Mouse (Mus musculus) lung, embryonic 14.5 days (tissue): Measurements from ENCODE around the gene Smim27. TPM values are rescaled to one million over a fixed set of nuclear protein-coding genes. Genes with fewer than 3 reads are reported as not detected.

Experiments used
- ATAC-seq: fragments of 200-750 bp; cut with Nextera tagmentation; 2 replicates; pipeline ENCODE4 v1.8.0; 2017; ENCODE audit warnings: mild to moderate bottlenecking, moderate TSS enrichment, moderate library complexity; ENCODE audit not compliant: insufficient read depth
- DNase-seq: peaks from one replicate; pipeline ENCODE4 v3.0.0-alpha.2; 2015
- H3K27ac ChIP-seq: fragments of 300-500 bp; sonication (generic); 2 replicates; pipeline ENCODE4 v1.5.1; 2014; ENCODE audit warnings: low read depth, mild to moderate bottlenecking, moderate library complexity
- H3K27me3 ChIP-seq: fragments of 300-500 bp; sonication (generic); 2 replicates; pipeline ENCODE4 v1.6.1; 2014; ENCODE audit warnings: low read length, control low read depth; ENCODE audit not compliant: insufficient read depth
- H3K36me3 ChIP-seq: fragments of 300-500 bp; sonication (generic); 2 replicates; pipeline ENCODE4 v1.6.1; 2014; ENCODE audit warnings: control low read depth; ENCODE audit not compliant: insufficient read depth
- H3K4me1 ChIP-seq: fragments of 300-500 bp; sonication (generic); 2 replicates; pipeline ENCODE4 v1.6.1; 2014; ENCODE audit warnings: antibody characterized with exemption, control low read depth; ENCODE audit not compliant: insufficient read depth
- H3K4me2 ChIP-seq: fragments of 300-500 bp; sonication (generic); 2 replicates; pipeline ENCODE4 v1.6.1; 2014; ENCODE audit warnings: mild to moderate bottlenecking
- H3K4me3 ChIP-seq: fragments of 300-500 bp; sonication (generic); 2 replicates; pipeline ENCODE4 v1.5.1; 2014; ENCODE audit warnings: low read depth, low read length
- H3K9ac ChIP-seq: fragments of 300-500 bp; sonication (generic); 2 replicates; pipeline ENCODE4 v1.6.1; 2014
- H3K9me3 ChIP-seq: fragments of 300-500 bp; sonication (generic); 2 replicates; pipeline ENCODE4 v1.6.1; 2016; ENCODE audit warnings: low read depth, low read length, control low read depth
- CTCF ChIP-seq: IDR thresholded peaks from 2 replicates; pipeline ENCODE4 v1.5.1; 2016; ENCODE audit warnings: antibody characterized with exemption, low read depth
- WGBS: fragments of 180-500 bp; shearing (Covaris S2); extraction: QIAGEN DNeasy Blood & Tissue Kit; methylation state at CpG from one replicate; pipeline ENCODE4 v1.1.7; 2014; 5-methylcytosine and 5-hydroxymethylcytosine counted together
- polyA plus RNA-seq: library from polyadenylated mRNA; unstranded; fragments of >200 nt; fragmentation: Nextera tagmentation; extraction: Ambion mirVana; gene quantifications from 2 replicates; pipeline ENCODE4 v1.2.1, GENCODE M21; 2014

Smim27 gene
- polyA plus RNA-seq, 1 experiment from 2014 or later: 24.0 TPM

- TF ChIP-seq CTCF: no peak
- Histone ChIP-seq H3K27me3 (no peaks in the 10 kb centered on the region), H3K36me3 (0 out of 2 replicates have a peak, but pooled peaks cover 3% of the 10 kb centered on the region), H3K4me3 (peak within 1 kb of the TSS; percentile 58), H3K9me3 (no peaks in the 10 kb centered on the region), H3K27ac (peak within 1 kb of the TSS; percentile 67), H3K4me2 (peak within 1 kb of the TSS; percentile 86), H3K4me1 (no peaks in the 10 kb centered on the region), H3K9ac (peak within 1 kb of the TSS; percentile 64)
- DNase-seq (peak; percentile 52), ATAC-seq (peak; percentile 83)
- 4% methylated on average over 33 of the region's 35 CpGs for WGBS
Observed at GRCm38 (mm10) chr4:40239409-40240271, 29.7 kb upstream of the Smim27 start, which contains the start of gene Ddx58. Gene Ddx58, minus strand, starts transcription at chr4:40239828.

- Histone ChIP-seq H3K4me1 (no peaks in the 10 kb centered on the region), H3K36me3 (no peaks in the 10 kb centered on the region), H3K27ac (no peak overlapping the region), H3K4me3 (peak overlapping the region; percentile 58), H3K9me3 (no peaks in the 10 kb centered on the region), H3K9ac (peak overlapping the region; percentile 64), H3K4me2 (peak overlapping the region; percentile 86), H3K27me3 (no peaks in the 10 kb centered on the region)
- WGBS: 38% methylated on average over 5 of the region's 5 CpGs
- DNase-seq (no peak), ATAC-seq (peak; percentile 8; the same call in 1 of the 2 replicates)
- no peak for TF ChIP-seq CTCF
Observed at GRCm38 (mm10) chr4:40240272-40240744, 29.1 kb upstream of the Smim27 start.

GRCm38 (mm10) chr4:40241928-40242327 lies 27.5 kb upstream of the Smim27 start:
- Histone ChIP-seq H3K4me2 (no peak overlapping the region), H3K9me3 (no peaks in the 10 kb centered on the region), H3K4me3 (no peak overlapping the region), H3K9ac (no peak overlapping the region), H3K4me1 (no peaks in the 10 kb centered on the region), H3K27me3 (no peaks in the 10 kb centered on the region), H3K36me3 (no peaks in the 10 kb centered on the region), H3K27ac (no peak overlapping the region)
- DNase-seq: no peak
- no peak for ATAC-seq
- TF ChIP-seq CTCF: no peak
- 46% methylated on average over 6 of the region's 6 CpGs for WGBS

- Histone ChIP-seq H3K9me3 (no peaks in the 10 kb centered on the region), H3K27me3 (no peaks in the 10 kb centered on the region), H3K4me3 (no peak overlapping the region)
Observed at GRCm38 (mm10) chr4:40243006-40243405, 26.4 kb upstream of the Smim27 start.

GRCm38 (mm10) chr4:40244035-40244434 lies 25.3 kb upstream of the Smim27 start:
- Histone ChIP-seq H3K36me3 (no peaks in the 10 kb centered on the region), H3K27me3 (no peaks in the 10 kb centered on the region), H3K27ac (no peak overlapping the region), H3K9me3 (no peaks in the 10 kb centered on the region), H3K4me1 (no peaks in the 10 kb centered on the region), H3K4me2 (no peak overlapping the region), H3K9ac (no peak overlapping the region), H3K4me3 (no peak overlapping the region)
- DNase-seq: no peak
- 81% methylated on average over 8 of the region's 8 CpGs for WGBS
- ATAC-seq: no peak
- TF ChIP-seq CTCF: no peak

More at GRCm38 (mm10) chr4:40243006-40243405, 26.4 kb upstream of the Smim27 start:
- no peak for TF ChIP-seq CTCF
- Histone ChIP-seq H3K4me1 (no peaks in the 10 kb centered on the region), H3K4me2 (no peak overlapping the region), H3K27ac (no peak overlapping the region), H3K9ac (no peak overlapping the region), H3K36me3 (no peaks in the 10 kb centered on the region)
- DNase-seq (no peak), ATAC-seq (no peak)
- WGBS: 84% methylated on average over 4 of the region's 4 CpGs

- ATAC-seq (no peak), DNase-seq (no peak)
- H3K27ac ChIP-seq: no peak overlapping the region
- H3K36me3 ChIP-seq: no peaks in the 10 kb centered on the region
- WGBS: 85% methylated on average over 5 of the region's 5 CpGs
- H3K9me3 ChIP-seq: no peaks in the 10 kb centered on the region
- no peak overlapping the region for H3K4me3 ChIP-seq
- H3K27me3 ChIP-seq: no peaks in the 10 kb centered on the region
- no peak overlapping the region for H3K4me2 ChIP-seq
- H3K9ac ChIP-seq: no peak overlapping the region
- H3K4me1 ChIP-seq: no peaks in the 10 kb centered on the region
- TF ChIP-seq CTCF: no peak
Observed at GRCm38 (mm10) chr4:40250984-40251383, 18.4 kb upstream of the Smim27 start.

- H3K9me3 ChIP-seq: no peaks in the 10 kb centered on the region
- no peaks in the 10 kb centered on the region for H3K27me3 ChIP-seq
- H3K36me3 ChIP-seq: 0 out of 2 replicates have a peak, but pooled peaks cover 10% of the 10 kb centered on the region
- no peak overlapping the region for H3K4me3 ChIP-seq
- no peak for DNase-seq
- no peak for TF ChIP-seq CTCF
- no peak overlapping the region for H3K9ac ChIP-seq
- 60% methylated on average over 2 of the region's 2 CpGs for WGBS
- H3K4me2 ChIP-seq: no peak overlapping the region
- ATAC-seq: no peak; the same call in 1 of the 2 replicates
- H3K27ac ChIP-seq: no peak overlapping the region
- H3K4me1 ChIP-seq: no peaks in the 10 kb centered on the region
Observed at GRCm38 (mm10) chr4:40253766-40254165, 15.6 kb upstream of the Smim27 start.
